Mouse (Mus musculus): ENCODE data around the gene Rmnd5b. TPM values are rescaled to one million over a fixed set of nuclear protein-coding genes. Genes with fewer than 3 reads are reported as not detected.

Gene Rmnd5b
- total and polyA plus RNA-seq, 3 experiments = 41.1 to 59.5 (median 46.7) TPM

- in situ Hi-C loops (cut with MboI; ENCODE audit: low pct_ligation_motif_present, low pct_unique_long_range_greater_than_20kb, low sequenced_read_pairs) = loop anchor here (10.0 kb wide), 1 partner anchor 67 kb away; the partner anchor contains the start of gene Nhp2
- peak; percentile 92 for DNase-seq (ENCODE audit: extremely low read depth)
- TF ChIP-seq HCFC1 (IDR thresholded peaks at IDR 0.05; ENCODE audit: low read depth, low read length) (peak; percentile 57), MAX (IDR thresholded peaks at IDR 0.05; ENCODE audit: low read length) (0 out of 2 replicates have a peak, but pooled peaks have one; percentile 35), MAFK (IDR thresholded peaks at IDR 0.05; ENCODE audit: insufficient replicate concordance, low read length) (no peak; the same call in 1 of the 2 replicates), SIN3A (IDR thresholded peaks at IDR 0.05; ENCODE audit: low read length) (peak; percentile 83), CHD1 (IDR thresholded peaks at IDR 0.05; ENCODE audit: low read depth, low read length) (no peak), RCOR1 (conservative IDR thresholded peaks at IDR 0.05; ENCODE audit: low read depth, low read length) (no peak; the same call in 1 of the 2 replicates), NELFE (IDR thresholded peaks at IDR 0.05; ENCODE audit: low read depth, low read length) (peak; percentile 58; the same call in 1 of the 2 replicates), MYC (IDR thresholded peaks at IDR 0.05; ENCODE audit: low read depth, low read length) (peak; percentile 46; the same call in 1 of the 2 replicates), USF2 (conservative IDR thresholded peaks at IDR 0.05; ENCODE audit: low read depth, low read length) (no peak), UBTF (IDR thresholded peaks at IDR 0.05; ENCODE audit: low read depth, low read length) (no peak), POLR2AphosphoS2 (IDR thresholded peaks at IDR 0.05; ENCODE audit: low read depth, low read length) (no peak), CTCF (conservative IDR thresholded peaks at IDR 0.05 in 1 of 2, IDR thresholded peaks at IDR 0.05 in 1 of 2; ENCODE audit: low read depth in 2 of 2, low read length in 2 of 2) (peak; percentile 93 to 99), PAX5 (IDR thresholded peaks at IDR 0.05; ENCODE audit: low read length) (no peak), CHD2 (IDR thresholded peaks at IDR 0.05; ENCODE audit: low read length) (no peak), IRF4 (IDR thresholded peaks at IDR 0.05; ENCODE audit: low read depth, low read length) (peak; percentile 77), SMC3 (IDR thresholded peaks at IDR 0.05; ENCODE audit: low read depth, low read length) (peak; percentile 100), JUN (IDR thresholded peaks at IDR 0.05; ENCODE audit: insufficient read depth, low read depth, low read length) (no peak), POLR2A (IDR thresholded peaks at IDR 0.05; ENCODE audit: low read depth, low read length) (no peak), ZC3H11A (IDR thresholded peaks at IDR 0.05; ENCODE audit: low read depth, low read length) (peak; percentile 99), EP300 (IDR thresholded peaks at IDR 0.05; ENCODE audit: low read length) (no peak), USF1 (IDR thresholded peaks at IDR 0.05; ENCODE audit: low read depth, low read length) (no peak), ELF1 (IDR thresholded peaks at IDR 0.05; ENCODE audit: low read depth, low read length) (0 out of 2 replicates have a peak, but pooled peaks have one; percentile 38), ETS1 (conservative IDR thresholded peaks at IDR 0.05; ENCODE audit: low read depth, low read length) (no peak), NRF1 (IDR thresholded peaks at IDR 0.05; ENCODE audit: low read depth, low read length) (peak; percentile 39; the same call in 1 of the 2 replicates), ZNF384 (IDR thresholded peaks at IDR 0.05; ENCODE audit: low read depth, low read length) (peak; percentile 19; the same call in 1 of the 2 replicates), TCF12 (IDR thresholded peaks at IDR 0.05; ENCODE audit: low read depth, low read length) (no peak), ZKSCAN1 (IDR thresholded peaks at IDR 0.05; ENCODE audit: borderline replicate concordance, low read depth, low read length) (no peak), JUND (conservative IDR thresholded peaks at IDR 0.05; ENCODE audit: low read depth, low read length) (peak; percentile 45; the same call in 1 of the 2 replicates), ZMIZ1 (IDR thresholded peaks at IDR 0.05; ENCODE audit: low read depth, low read length) (no peak), MEF2A (IDR thresholded peaks at IDR 0.05; ENCODE audit: borderline replicate concordance, low read depth, low read length) (peak; percentile 51), GABPA (IDR thresholded peaks at IDR 0.05; ENCODE audit: insufficient replicate concordance, low read depth, low read length) (no peak), RAD21 (IDR thresholded peaks at IDR 0.05; ENCODE audit: low read depth, low read length) (no peak; the same call in none of the 2 replicates), TBP (conservative IDR thresholded peaks at IDR 0.05; ENCODE audit: low read depth, low read length) (no peak), BHLHE40 (IDR thresholded peaks at IDR 0.05; ENCODE audit: low read depth, low read length) (no peak), KAT2A (IDR thresholded peaks at IDR 0.05; ENCODE audit: insufficient replicate concordance, low read length) (no peak), E2F4 (IDR thresholded peaks at IDR 0.05; ENCODE audit: insufficient replicate concordance, low read depth, low read length) (0 out of 2 replicates have a peak, but pooled peaks have one; percentile 23), MXI1 (IDR thresholded peaks at IDR 0.05; ENCODE audit: low read depth, low read length) (no peak), MAZ (IDR thresholded peaks at IDR 0.05; ENCODE audit: low read depth, low read length) (0 out of 2 replicates have a peak, but pooled peaks have one; percentile 27)
- Histone ChIP-seq H3K4me1 (ENCODE audit: control insufficient read depth in 1 of 2, insufficient read depth in 2 of 2) (peaks cover 0 to 9% of the 10 kb centered on the region in 2 experiments; a peak in 2 of 4 replicates), H3K4me3 (replicated peaks in 1 of 3; ENCODE audit: low read depth in 2 of 3, low read length in 2 of 3, poor library complexity in 1 of 3) (no peak overlapping the region), H3K79me2 (replicated peaks; ENCODE audit: control insufficient read depth, extremely low read depth, insufficient read depth, poor library complexity, severe bottlenecking) (no peaks in the 10 kb centered on the region), H3K27ac (ENCODE audit: insufficient read depth, low read depth) (no peak overlapping the region), H3K27me3 (replicated peaks) (no peaks in the 10 kb centered on the region), H3K36me3 (replicated peaks in 1 of 2; ENCODE audit: control insufficient read depth in 1 of 2, insufficient read depth in 1 of 2, low read length in 1 of 2) (peaks cover 3 to 16% of the 10 kb centered on the region in 2 experiments), H3K9ac (ENCODE audit: insufficient read depth, low read depth) (no peak overlapping the region), H3K9me3 (replicated peaks; ENCODE audit: low read length) (no peaks in the 10 kb centered on the region), H3K4me2 (ENCODE audit: insufficient read depth, low read depth, poor library complexity, severe bottlenecking) (no peak overlapping the region)
- dilution Hi-C loops (cut with MboI; ENCODE audit: extremely low pct_ligation_motif_present, extremely low pct_unique_long_range_greater_than_20kb, low sequenced_read_pairs) = no loop called here
These were observed 45.8 kb upstream of the Rmnd5b start for GRCm38 (mm10) chr11:51681324-51681975.

Data from CH12.LX (cell line).